Mouse (Mus musculus): ENCODE measurements around the gene Zbtb7b. TPM values are rescaled to one million over a fixed set of nuclear protein-coding genes. Genes with fewer than 3 reads are reported as not detected.

The Zbtb7b gene
- polyA plus RNA-seq, 2 experiments: 3.4 to 13.4 TPM

GRCm38 (mm10) chr3:89351271-89351670, 43.3 kb downstream of the Zbtb7b start:
- H3K27me3 ChIP-seq (ENCODE audit: control insufficient read depth, insufficient read depth, low read length): no peaks in the 10 kb centered on the region; the same call in 1 of the 2 replicates
- no peak overlapping the region for H3K4me2 ChIP-seq (replicated peaks; ENCODE audit: low read depth, low read length, severe bottlenecking)
- peaks cover 11% of the 10 kb centered on the region; the same call in 1 of the 2 replicates for H3K36me3 ChIP-seq (ENCODE audit: control insufficient read depth, insufficient read depth, low read length)
- peaks cover 16% of the 10 kb centered on the region for H3K4me1 ChIP-seq (ENCODE audit: control insufficient read depth, insufficient read depth, low read length)
- WGBS: 50% methylated on average over 5 of the region's 5 CpGs
- no peaks in the 10 kb centered on the region for H3K9me3 ChIP-seq (ENCODE audit: control insufficient read depth, low read length)
- H3K27ac ChIP-seq (replicated peaks; ENCODE audit: low read depth, low read length): no peak overlapping the region
- no peak overlapping the region for H3K4me3 ChIP-seq (replicated peaks; ENCODE audit: low read length)
- no peak overlapping the region for H3K9ac ChIP-seq (ENCODE audit: low read depth, low read length, severe bottlenecking)
- no peak for TF ChIP-seq POLR2A (IDR thresholded peaks at IDR 0.05; ENCODE audit: borderline replicate concordance, extremely low read depth, insufficient read depth, insufficient read length)
- ATAC-seq (ENCODE audit: low FRiP score, low read depth) (no peak), DNase-seq (ENCODE audit: low spot score) (no peak)

GRCm38 (mm10) chr3:89349869-89350501, 44.6 kb downstream of the Zbtb7b start, which contains the start of gene Adam15:
Adam15 (minus strand) TSS chr3:89349996.
- H3K4me2 ChIP-seq (replicated peaks; ENCODE audit: low read depth, low read length, severe bottlenecking): peak within 1 kb of the TSS; percentile 96
- peak within 1 kb of the TSS; percentile 48 for H3K9ac ChIP-seq (ENCODE audit: low read depth, low read length, severe bottlenecking)
- peak; percentile 83 for DNase-seq (ENCODE audit: low spot score)
- WGBS: under 1% methylated on average over 52 of the region's 59 CpGs
- peak; percentile 92 for ATAC-seq (ENCODE audit: low FRiP score, low read depth)
- no peak within 1 kb of the TSS; the same call in 1 of the 2 replicates for H3K27ac ChIP-seq (replicated peaks; ENCODE audit: low read depth, low read length)
- no peak for TF ChIP-seq POLR2A (IDR thresholded peaks at IDR 0.05; ENCODE audit: borderline replicate concordance, extremely low read depth, insufficient read depth, insufficient read length)
- H3K4me1 ChIP-seq (ENCODE audit: control insufficient read depth, insufficient read depth, low read length): peaks cover 16% of the 10 kb centered on the region
- H3K4me3 ChIP-seq (replicated peaks; ENCODE audit: low read length): peak within 1 kb of the TSS; percentile 64
- peaks cover 23% of the 10 kb centered on the region for H3K36me3 ChIP-seq (ENCODE audit: control insufficient read depth, insufficient read depth, low read length)
- H3K9me3 ChIP-seq (ENCODE audit: control insufficient read depth, low read length): no peaks in the 10 kb centered on the region
- H3K27me3 ChIP-seq (ENCODE audit: control insufficient read depth, insufficient read depth, low read length): no peaks in the 10 kb centered on the region; the same call in 1 of the 2 replicates

- TF ChIP-seq POLR2A (IDR thresholded peaks at IDR 0.05; ENCODE audit: borderline replicate concordance, extremely low read depth, insufficient read depth, insufficient read length): no peak
- DNase-seq (ENCODE audit: low spot score) (peak; percentile 36), ATAC-seq (ENCODE audit: low FRiP score, low read depth) (peak; percentile 32)
- no peaks in the 10 kb centered on the region; the same call in 1 of the 2 replicates for H3K27me3 ChIP-seq (ENCODE audit: control insufficient read depth, insufficient read depth, low read length)
- WGBS: 2% methylated on average over 38 of the region's 38 CpGs
- H3K9me3 ChIP-seq (ENCODE audit: control insufficient read depth, low read length): no peaks in the 10 kb centered on the region
- peak overlapping the region; percentile 96 for H3K4me2 ChIP-seq (replicated peaks; ENCODE audit: low read depth, low read length, severe bottlenecking)
- no peak overlapping the region; the same call in 1 of the 2 replicates for H3K27ac ChIP-seq (replicated peaks; ENCODE audit: low read depth, low read length)
- peak overlapping the region; percentile 48 for H3K9ac ChIP-seq (ENCODE audit: low read depth, low read length, severe bottlenecking)
- H3K36me3 ChIP-seq (ENCODE audit: control insufficient read depth, insufficient read depth, low read length): peaks cover 31% of the 10 kb centered on the region
- peak overlapping the region; percentile 64 for H3K4me3 ChIP-seq (replicated peaks; ENCODE audit: low read length)
- peaks cover 16% of the 10 kb centered on the region for H3K4me1 ChIP-seq (ENCODE audit: control insufficient read depth, insufficient read depth, low read length)
Observed at GRCm38 (mm10) chr3:89348911-89349868, 45.4 kb downstream of the Zbtb7b start.

- Histone ChIP-seq H3K4me2 (replicated peaks; ENCODE audit: low read depth, low read length, severe bottlenecking) (no peak overlapping the region), H3K4me3 (replicated peaks; ENCODE audit: low read length) (no peak overlapping the region), H3K27ac (replicated peaks; ENCODE audit: low read depth, low read length) (no peak overlapping the region), H3K9me3 (ENCODE audit: control insufficient read depth, low read length) (no peaks in the 10 kb centered on the region), H3K4me1 (ENCODE audit: control insufficient read depth, insufficient read depth, low read length) (peaks cover 16% of the 10 kb centered on the region), H3K9ac (ENCODE audit: low read depth, low read length, severe bottlenecking) (no peak overlapping the region), H3K36me3 (ENCODE audit: control insufficient read depth, insufficient read depth, low read length) (peaks cover 42% of the 10 kb centered on the region), H3K27me3 (ENCODE audit: control insufficient read depth, insufficient read depth, low read length) (no peaks in the 10 kb centered on the region; the same call in 1 of the 2 replicates)
- TF ChIP-seq POLR2A (IDR thresholded peaks at IDR 0.05; ENCODE audit: borderline replicate concordance, extremely low read depth, insufficient read depth, insufficient read length): no peak
- ATAC-seq (ENCODE audit: low FRiP score, low read depth) (no peak), DNase-seq (ENCODE audit: low spot score) (no peak)
- WGBS: 86% methylated on average over 1 of the region's 1 CpGs
Observed at GRCm38 (mm10) chr3:89347916-89348315, 46.7 kb downstream of the Zbtb7b start.

Data from limb, embryonic 14.5 days (tissue).